Mouse (Mus musculus): ENCODE measurements around the gene Cdh18.
A peak's percentile ranks its signal among the peaks of the same experiment; 100 is the strongest.
"Not testable (repeated sequence)": the region's sequence is repeated elsewhere in the genome, so short reads cannot be mapped to it uniquely, and the experiment has no call there.

Cdh18 gene

GRCm38 (mm10) chr15:22947234-22947633, 398.4 kb downstream of the Cdh18 start:
- no peak for ATAC-seq (ENCODE audit: low TSS enrichment)

- ATAC-seq (ENCODE audit: low TSS enrichment): peak; percentile 96
These were observed 420.6 kb downstream of the Cdh18 start for GRCm38 (mm10) chr15:22969424-22969823.

- peak; percentile 77 for ATAC-seq (ENCODE audit: low TSS enrichment)
These were observed 431.3 kb downstream of the Cdh18 start for GRCm38 (mm10) chr15:22980136-22980535.

DNA sequence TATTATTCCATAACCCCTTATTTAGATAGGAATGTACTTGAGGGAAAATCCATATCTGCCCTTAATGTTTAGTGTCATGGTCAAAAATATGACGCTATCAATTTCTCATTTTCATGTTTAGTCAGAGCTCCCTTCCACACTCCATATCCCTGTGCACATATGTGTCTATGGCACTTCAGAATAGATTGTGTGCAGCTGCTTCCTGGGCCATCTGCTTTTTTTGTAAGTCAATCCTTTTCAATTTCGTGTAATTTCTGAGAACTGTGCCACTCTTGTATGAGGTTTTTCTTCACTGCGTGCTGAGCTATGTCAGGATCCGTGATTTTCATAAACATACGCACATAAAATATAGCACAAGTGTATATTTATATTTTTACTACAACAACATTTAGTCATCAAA, 435.8 kb downstream of the Cdh18 start:
- peak; percentile 73 for ATAC-seq (ENCODE audit: low TSS enrichment)

- no peak for ATAC-seq (ENCODE audit: low TSS enrichment)
These were observed 467.9 kb downstream of the Cdh18 start for GRCm38 (mm10) chr15:23016680-23017079.

- no peak for ATAC-seq (ENCODE audit: low TSS enrichment)
These were observed 472.3 kb downstream of the Cdh18 start for GRCm38 (mm10) chr15:23021151-23021550.

DNA sequence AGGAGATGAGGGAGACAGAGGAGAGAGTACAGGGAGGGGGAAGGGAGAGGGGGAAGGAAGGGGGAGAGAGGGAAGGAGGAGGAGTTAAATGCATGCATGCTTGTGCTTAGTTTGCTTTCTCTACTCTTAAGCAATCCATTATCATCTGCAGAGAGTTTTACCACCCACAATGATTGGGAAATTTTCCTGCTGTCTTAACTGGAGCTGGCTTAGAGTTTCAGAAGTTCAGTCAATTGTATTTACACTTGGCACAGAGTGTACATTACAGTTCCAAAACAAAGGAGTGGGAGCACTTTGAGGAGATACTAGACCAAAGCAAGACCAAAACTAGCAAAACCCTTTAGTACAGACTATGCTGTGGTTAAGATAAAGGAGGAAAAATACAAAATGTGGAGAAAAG, 473.8 kb downstream of the Cdh18 start:
- no peak for ATAC-seq (ENCODE audit: low TSS enrichment)

DNA sequence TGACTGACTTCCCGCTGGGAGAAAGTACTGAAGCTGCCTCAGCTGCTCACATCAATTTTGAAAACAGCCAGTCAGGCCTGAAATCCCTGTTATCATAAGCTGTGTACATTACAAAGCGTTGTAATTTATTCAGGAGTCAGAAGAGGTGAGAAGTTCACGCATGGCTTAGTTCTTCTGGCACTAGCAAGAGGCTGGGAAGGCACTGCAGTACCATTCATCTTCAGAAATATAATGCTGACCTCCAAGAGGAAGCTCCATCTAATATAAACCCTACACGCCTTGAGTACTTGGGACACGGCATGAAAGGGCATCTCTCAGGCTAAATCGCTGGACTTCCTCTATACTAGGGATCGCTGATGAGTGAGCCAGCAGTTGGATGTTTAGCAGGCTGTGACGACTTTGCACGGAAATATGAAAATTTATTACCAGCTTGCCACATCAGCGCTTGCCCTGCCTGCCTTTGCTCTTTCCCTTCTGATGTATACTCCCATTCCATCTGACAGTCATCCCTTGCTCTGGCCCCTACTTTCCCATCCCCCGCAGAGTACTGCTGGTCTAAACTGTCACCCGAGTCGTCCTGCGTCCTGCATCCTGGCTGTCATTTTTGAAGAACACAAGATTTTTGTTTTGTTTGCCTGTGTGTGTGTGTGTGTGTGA, 486.9 kb downstream of the Cdh18 start:
- peak; percentile 62 for ATAC-seq (ENCODE audit: low TSS enrichment)

DNA sequence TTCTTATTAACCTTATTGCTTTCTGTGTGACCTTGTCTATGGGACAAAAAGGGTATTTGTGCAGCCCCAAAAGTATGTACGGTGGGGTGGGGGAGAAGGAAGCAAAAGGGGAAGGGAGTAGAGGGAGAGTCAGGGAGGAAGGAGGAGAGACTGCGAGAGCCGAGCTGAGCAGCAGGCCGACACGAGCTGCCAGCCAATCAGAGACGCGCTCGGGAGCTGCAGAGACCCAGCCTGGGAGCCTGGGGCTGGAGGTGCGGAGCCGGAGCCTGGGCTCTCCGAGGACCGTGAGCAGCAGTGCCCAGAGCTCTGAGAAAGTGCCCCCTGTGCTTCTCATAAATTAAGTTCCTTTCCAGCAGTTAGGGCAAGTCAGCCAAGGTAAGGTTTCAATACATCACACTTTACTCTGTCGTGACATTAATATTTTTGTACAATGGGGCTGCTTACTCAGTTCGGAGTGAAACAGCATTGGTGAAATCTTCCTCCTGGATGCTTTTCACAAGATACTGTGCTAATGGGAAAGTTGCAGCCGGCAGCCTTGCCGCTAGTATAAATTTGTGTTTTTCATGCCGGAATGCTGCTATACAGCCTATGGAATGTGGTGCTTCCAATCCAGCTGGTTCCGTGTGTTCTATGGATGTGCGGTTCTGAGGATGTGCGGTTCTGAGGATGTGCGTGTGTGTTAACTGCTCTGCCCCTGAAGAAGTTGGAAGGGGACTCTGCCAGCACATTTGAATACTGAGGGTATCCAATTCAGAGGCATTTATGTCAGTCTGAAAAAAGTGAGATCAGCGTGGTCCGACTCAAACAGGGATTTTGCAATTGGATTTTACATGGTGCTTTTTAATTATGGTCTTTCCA, 487.6 kb downstream of the Cdh18 start:
- peak; percentile 97 for ATAC-seq (ENCODE audit: low TSS enrichment)

- ATAC-seq (ENCODE audit: low TSS enrichment): no peak
These were observed 488.7 kb downstream of the Cdh18 start for GRCm38 (mm10) chr15:23037561-23037960.

- ATAC-seq (ENCODE audit: low TSS enrichment): peak; percentile 76
These were observed 497.4 kb downstream of the Cdh18 start for GRCm38 (mm10) chr15:23046127-23046785.

DNA sequence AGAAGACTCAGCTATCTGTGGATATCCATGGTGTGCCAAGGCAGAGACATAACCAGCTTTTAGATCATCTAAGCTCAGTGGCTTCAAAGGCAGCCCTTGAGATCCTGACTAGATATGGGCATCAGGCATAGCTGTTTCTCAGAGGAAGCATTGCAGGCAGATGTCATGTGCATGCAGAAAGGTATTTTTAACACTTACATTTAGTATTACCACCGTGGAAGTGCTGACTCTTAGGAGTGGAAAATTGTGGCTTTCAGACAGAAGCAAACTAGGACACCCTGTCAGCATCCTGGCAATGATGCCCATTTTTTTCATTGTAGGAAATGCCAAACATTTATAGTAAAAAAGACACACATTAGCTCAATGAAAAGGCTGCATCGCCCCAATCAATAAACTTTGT, 503.2 kb downstream of the Cdh18 start:
- ATAC-seq (ENCODE audit: low TSS enrichment): peak; percentile 93

DNA sequence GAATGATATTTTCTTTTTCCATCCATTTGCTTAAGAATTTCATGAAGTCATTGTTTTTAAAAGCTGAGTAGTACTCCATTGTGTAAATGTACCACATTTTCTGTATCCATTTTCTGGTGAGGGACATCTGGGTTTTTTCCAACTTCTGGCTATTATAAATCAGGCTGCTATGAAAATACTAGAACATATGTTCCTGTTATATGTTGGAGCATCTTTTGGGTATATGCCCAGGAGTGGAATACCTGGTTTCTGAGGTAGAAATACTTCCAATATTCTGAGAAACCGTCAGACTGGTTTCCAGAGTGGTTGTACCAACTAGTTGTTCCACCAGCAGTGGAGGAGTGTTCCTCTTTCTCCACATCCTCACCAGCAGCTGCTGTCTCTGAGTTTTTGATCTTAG, 536.5 kb downstream of the Cdh18 start:
- not testable (repeated sequence) for ATAC-seq (ENCODE audit: low TSS enrichment)

DNA sequence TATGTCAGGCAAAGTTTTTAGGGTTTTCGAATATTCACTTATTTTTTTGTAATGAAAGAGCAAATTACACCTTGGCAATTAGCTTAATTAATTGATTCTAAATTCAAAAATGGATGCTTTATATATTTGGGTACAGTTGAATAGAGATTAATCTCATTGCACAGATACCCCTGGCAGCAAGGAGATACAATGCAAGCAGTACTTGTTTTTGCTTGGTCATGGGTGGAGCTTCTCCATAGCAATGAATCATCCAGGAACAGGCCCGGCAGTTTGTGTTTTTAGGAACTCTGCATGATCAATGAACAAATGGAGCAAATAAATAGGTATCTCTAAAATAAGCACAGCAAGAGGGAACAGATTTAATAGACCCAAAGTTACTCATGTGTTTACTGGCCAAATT, 538.7 kb downstream of the Cdh18 start:
- ATAC-seq (ENCODE audit: low TSS enrichment): no peak

DNA sequence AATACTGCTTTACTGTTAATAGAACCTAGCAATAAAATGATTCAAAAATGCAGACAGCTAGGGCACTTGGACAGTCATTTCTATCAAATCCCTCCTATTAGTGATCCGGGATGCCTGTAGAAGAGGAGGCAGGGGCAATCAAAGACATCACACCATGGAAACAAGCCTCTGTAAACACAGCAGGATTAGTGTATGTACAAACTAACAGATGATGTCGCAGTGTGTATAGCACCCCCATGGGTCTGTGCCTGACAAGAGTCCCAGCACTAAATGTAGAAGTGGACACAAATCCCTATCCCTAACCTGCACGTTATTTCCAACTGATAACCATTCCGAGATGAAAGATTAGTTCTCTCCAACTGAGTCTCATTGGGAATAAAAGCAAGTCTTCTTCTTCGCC, 547.8 kb downstream of the Cdh18 start:
- ATAC-seq (ENCODE audit: low TSS enrichment): no peak

GRCm38 (mm10) chr15:23104668-23105380, 556.0 kb downstream of the Cdh18 start:
- ATAC-seq (ENCODE audit: low TSS enrichment): no peak

GRCm38 (mm10) chr15:23134950-23135715, 586.3 kb downstream of the Cdh18 start:
- no peak for ATAC-seq (ENCODE audit: low TSS enrichment)

GRCm38 (mm10) chr15:23136971-23137370, 588.1 kb downstream of the Cdh18 start:
- no peak for ATAC-seq (ENCODE audit: low TSS enrichment)

DNA sequence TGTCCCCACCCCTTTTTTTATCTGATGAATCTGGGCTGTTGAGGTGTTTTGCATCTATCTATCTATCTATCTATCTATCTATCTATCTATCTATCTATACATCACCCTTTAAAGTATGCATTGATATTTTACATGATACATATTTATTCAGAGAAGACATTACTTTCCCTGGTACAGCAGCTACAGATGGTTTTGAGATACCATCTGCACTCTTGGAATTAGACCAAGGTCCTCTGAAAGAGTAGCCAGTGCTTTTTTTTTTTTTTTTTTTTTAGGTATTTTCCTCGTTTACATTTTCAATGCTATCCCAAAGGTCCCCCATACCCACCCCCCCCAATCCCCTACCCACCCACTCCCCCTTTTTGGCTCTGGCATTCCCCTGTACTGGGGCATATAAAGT, 594.1 kb downstream of the Cdh18 start:
- ATAC-seq (ENCODE audit: low TSS enrichment): not testable (repeated sequence)

DNA sequence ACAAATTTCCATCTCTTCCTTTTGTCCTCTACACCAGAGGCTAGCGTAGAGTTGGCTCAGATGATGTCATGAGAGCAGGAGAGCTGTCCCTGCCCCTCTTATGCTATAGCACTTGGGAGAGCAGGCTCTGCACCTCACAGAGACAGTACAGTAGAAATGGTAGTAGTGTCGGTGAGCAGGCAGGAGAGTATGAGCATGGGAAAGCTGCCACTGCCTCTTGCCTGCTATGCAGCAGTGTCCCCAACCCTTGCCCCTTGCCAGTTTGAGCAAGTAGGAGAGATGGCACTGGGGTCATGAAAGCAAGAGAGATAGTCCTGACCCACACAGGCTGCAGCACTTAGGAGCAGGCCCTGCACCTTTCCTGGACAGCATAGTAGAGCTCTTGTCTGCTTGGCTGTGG, 607.1 kb downstream of the Cdh18 start:
- ATAC-seq (ENCODE audit: low TSS enrichment): peak; percentile 23

DNA sequence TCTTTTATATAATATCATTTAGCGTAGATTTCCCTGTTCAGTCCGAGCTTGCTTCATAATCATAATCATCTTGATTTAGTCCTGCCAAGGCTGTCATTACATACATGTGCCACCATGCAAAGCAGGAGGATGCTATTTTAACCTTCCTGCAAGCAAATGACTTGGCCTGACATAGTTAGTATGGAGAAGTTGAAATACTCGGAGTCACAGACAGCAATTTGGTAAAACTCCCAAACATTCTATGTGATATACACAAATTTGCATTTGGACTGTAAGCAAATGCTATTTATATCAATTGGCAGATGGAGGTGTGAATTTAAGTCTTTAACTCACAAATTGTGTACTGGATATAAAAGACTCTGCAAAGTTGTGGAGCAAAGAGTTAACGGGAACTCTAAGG, 616.0 kb downstream of the Cdh18 start:
- ATAC-seq (ENCODE audit: low TSS enrichment): peak; percentile 44

All from frontal cortex, adult (tissue).